In genomic region chr15:61551206-61551605, GRCm38 (mm10) we compare ENCODE assay signal across 27 mouse cellular contexts.
"Had no signal": no experiment of that assay in that cellular context is flagged by ENCODE, and none has a peak within 500 bp of the region (broad histone marks: within the 10 kb centered on the region; RNA-seq: fewer than 3 reads in every experiment).

No protein-coding gene starts in this region.

- H3K4me2 ChIP-seq: heart, embryonic 12.5 days; hindbrain, embryonic 12.5 days; hindbrain, embryonic 14.5 days; intestine, embryonic 15.5 days; limb, embryonic 12.5 days; liver, embryonic 11.5 days; liver, embryonic 13.5 days had no signal

- H3K4me1 ChIP-seq: hindbrain, embryonic 12.5 days; intestine, embryonic 15.5 days; limb, embryonic 10.5 days; limb, embryonic 12.5 days; liver, embryonic 13.5 days had no signal

- ATAC-seq: hindbrain, embryonic 16.5 days; inflammation-experienced regulatory T-cells, adult 6 months; intestine, embryonic 15.5 days; intestine, postnatal 0 days had no signal

- H3K9ac ChIP-seq: heart, embryonic 12.5 days; hindbrain, embryonic 12.5 days; hindbrain, embryonic 14.5 days; intestine, embryonic 15.5 days; limb, embryonic 12.5 days; liver, embryonic 13.5 days had no signal

- H3K4me3 ChIP-seq: gastrocnemius, adult 2 months; heart, adult 2 months; heart, embryonic 10.5 days; heart, embryonic 12.5 days; hindbrain, embryonic 10.5 days; hindbrain, embryonic 12.5 days; intestine, embryonic 15.5 days; layer of hippocampus, adult 2 months; left cerebral cortex, adult 2 months; limb, embryonic 10.5 days; limb, embryonic 12.5 days; liver, embryonic 13.5 days had no signal

- H3K27ac ChIP-seq: gastrocnemius, adult 2 months; heart, adult 2 months; heart, embryonic 10.5 days; hindbrain, embryonic 10.5 days; hindbrain, embryonic 12.5 days; hindbrain, embryonic 14.5 days; intestine, embryonic 15.5 days; layer of hippocampus, adult 2 months; left cerebral cortex, adult 2 months; limb, embryonic 10.5 days; limb, embryonic 12.5 days; liver, embryonic 13.5 days had no signal

- H3K27me3 ChIP-seq: heart, embryonic 12.5 days; hindbrain, embryonic 12.5 days; intestine, embryonic 15.5 days; limb, embryonic 12.5 days; liver, embryonic 13.5 days had no signal

- DNase-seq: gastrocnemius, adult 2 months; gastrocnemius, postnatal 10 days; gastrocnemius, postnatal 25 days; heart, adult 2 months; heart, postnatal 10 days; heart, postnatal 4 days; kidney, adult 18-20 months; kidney, adult 8-10 months; kidney, postnatal 10 days; kidney, postnatal 25 days; kidney, postnatal 4 days; liver; liver, embryonic 13.5 days had no signal

- H3K9me3 ChIP-seq: heart, embryonic 10.5 days; heart, embryonic 12.5 days; hindbrain, embryonic 10.5 days; hindbrain, embryonic 12.5 days; intestine, embryonic 15.5 days; limb, embryonic 10.5 days; limb, embryonic 12.5 days; liver, embryonic 13.5 days had no signal

- H3K36me3 ChIP-seq: heart, embryonic 10.5 days; heart, embryonic 12.5 days; hindbrain, embryonic 10.5 days; hindbrain, embryonic 12.5 days; intestine, embryonic 15.5 days; limb, embryonic 10.5 days; limb, embryonic 12.5 days; liver, embryonic 13.5 days had no signal
